Mouse (Mus musculus) right cerebral cortex, postnatal 36 days (tissue): ENCODE data around the gene 9330182L06Rik.

ENCODE experiments used
- DNase-seq, 2 experiments: peaks; one replicate each; pipeline ENCODE4 v3.0.0; 2022; ENCODE audit warnings: low spot score in 2 of 2, mixed read lengths in 1 of 2

9330182L06Rik gene

DNA sequence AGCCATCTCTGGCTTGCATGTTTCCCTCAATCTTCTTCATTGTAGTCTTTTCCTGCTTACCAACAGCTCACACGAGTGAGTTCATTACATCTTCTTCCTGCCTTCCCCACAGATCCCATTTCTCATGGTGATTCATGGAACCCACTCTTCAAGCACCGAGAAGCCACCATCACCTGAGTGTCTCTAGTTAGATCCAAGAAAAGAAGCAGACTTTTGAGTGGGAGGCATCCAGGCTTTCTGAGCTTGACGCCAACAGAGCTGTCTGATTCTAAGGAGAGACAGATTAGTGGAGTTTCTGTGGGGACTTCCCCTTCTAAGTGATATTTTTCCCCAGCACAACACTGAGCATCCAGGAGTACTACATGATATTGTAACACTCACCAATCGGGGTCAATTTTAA lies 259.6 kb downstream of the 9330182L06Rik start:
- no peak for DNase-seq
